Mouse (Mus musculus) gastrocnemius, postnatal 14 days (tissue): ENCODE data around the gene Gm5114. TPM values are rescaled to one million over a fixed set of nuclear protein-coding genes. Genes with fewer than 3 reads are reported as not detected.
"Not testable (repeated sequence)": the region's sequence is repeated elsewhere in the genome, so short reads cannot be mapped to it uniquely, and the experiment has no call there.

Source experiments
- DNase-seq: peaks from one replicate; pipeline ENCODE4 v3.0.0; 2021; ENCODE audit warnings: mixed read lengths
- intact Hi-C: fragments of 180-260 bp; cut with DNase I; formaldehyde crosslinking; loops from one replicate; pipeline ENCODE4 v1.15.1; 2025; ENCODE audit warnings: low total_unique reads
- long read RNA-seq, 2 experiments: library from polyadenylated mRNA; stranded (forward); transcript quantifications; one replicate each; pipeline ENCODE4 v2.0.0; 2021
- microRNA-seq, 2 experiments: library from miRNA; unstranded; fragments of <30 nt; microRNA quantifications; one replicate each; pipeline ENCODE4 v1.2.0; 2021
- total RNA-seq, 2 experiments: library from RNA; stranded (reverse); gene quantifications; 2 replicates each; pipeline ENCODE4 v1.2.3; 2021

Gm5114 gene
- total RNA-seq = not detected
- long read RNA-seq, experiment 1 = 0 reads
- long read RNA-seq, experiment 2 = 0 reads

DNA sequence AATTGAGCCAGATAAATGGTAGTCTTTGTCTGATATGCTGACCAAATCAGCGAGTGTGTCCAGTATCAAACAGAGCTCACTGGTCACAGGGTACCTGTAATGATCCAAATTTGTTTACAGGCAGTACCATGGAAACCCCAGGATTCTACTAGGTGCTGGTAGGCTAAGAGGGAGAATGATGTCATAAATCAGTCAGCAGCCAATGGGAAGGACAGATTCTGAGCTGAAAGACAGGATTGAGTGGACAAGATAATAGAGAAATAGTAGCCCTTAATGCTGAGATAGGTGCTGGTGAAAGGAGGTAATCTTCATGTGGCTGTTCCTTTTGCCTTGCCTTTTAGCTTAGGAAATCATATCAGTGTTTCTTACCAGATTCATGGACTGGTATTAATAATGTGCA, at the start of gene Gm5114:
Gene Gm5114 (minus strand): TSS at position 101 of the 400 bp plus-strand sequence.
- intact Hi-C loops, DNase-seq: not testable (repeated sequence)

DNA sequence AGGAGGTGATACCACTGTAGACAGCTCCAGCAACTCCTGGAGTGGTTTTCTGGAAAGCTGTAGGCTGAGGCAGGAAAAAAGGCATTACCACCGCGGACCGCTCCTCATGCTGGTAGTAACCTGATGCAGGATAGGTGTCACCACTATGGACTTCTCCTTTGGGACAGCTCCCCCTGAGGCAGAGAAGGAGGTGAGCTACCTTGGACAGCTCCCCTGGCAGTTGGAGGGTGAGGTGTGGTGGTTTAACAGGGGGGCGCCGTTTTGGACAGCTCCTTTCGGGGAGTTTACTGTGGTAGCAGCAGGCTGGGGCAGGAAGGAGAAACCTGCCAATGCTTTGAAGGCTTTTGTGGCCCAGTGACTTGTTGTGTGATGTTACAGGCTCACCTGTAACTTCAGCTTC, 42.8 kb upstream of the Gm5114 start:
- intact Hi-C loops = no loop called here
- peak; percentile 9 for DNase-seq

DNA sequence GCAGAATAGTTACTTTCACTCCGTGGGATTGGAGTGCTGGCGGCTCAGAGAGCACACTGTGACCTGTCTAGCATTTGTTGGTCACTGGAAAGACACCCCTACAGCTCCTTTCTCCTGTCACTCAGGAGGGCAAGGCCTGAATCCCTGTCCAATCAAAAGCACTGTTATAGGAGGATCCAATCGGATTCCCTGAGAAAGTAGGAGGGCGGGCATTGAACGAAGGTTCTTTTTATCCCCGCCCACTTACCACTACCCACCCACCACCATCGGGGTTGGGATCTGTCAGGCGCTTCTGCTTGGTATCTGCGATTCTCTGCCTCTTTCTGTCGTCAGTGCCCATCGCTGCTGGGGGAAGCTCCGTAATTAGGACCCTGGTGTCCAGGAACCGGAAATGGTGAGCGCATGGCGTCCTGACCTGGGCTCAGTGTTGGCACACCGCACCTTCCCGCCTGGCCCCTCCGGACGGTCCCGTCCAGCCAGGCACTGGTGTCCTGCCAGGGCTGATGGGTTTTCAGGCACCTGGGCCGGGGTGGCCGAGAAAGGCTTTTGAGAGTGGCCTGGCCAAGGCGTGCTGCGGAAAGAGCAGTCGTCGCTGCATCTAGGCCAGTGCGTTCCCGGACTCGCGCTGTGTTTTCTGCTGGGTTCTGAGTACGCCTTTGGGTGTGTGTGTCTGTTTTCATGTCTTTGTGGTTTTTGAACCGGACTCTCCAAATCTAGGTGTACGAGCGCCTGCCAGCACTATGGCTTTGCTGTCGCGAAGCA, 36.5 kb upstream of the Gm5114 start:
- intact Hi-C loops = no loop called here
- DNase-seq = peak; percentile 69

DNA sequence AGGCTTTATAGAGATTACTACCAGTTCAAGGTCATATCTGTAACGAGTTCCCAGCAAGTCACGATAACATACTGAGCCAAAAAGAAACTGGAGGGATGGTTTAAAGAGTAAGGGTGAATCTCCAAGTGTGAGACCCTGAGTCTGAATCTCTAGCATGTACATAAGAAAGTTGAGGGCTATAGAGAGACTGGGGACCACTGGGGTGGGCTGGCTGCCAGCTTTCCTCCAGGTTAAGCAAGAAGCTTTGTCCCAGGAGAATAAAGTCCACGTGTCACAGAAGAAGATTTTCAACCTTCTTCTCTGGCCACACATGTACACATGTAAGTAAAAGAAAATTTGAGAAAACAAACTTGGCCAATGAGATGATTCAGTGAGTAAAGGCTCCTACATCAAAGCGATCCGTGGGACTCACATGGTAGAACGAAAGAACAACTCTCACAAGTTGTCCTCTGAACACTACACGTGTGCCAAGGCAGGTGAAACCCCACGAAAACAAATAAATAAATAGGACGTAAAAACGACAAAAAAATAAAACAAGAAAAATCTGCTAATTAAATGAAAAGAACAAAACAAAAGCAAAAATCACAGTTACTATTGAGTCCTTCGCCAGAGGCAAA, 35.8 kb upstream of the Gm5114 start:
- no peak for DNase-seq
- intact Hi-C loops = no loop called here

DNA sequence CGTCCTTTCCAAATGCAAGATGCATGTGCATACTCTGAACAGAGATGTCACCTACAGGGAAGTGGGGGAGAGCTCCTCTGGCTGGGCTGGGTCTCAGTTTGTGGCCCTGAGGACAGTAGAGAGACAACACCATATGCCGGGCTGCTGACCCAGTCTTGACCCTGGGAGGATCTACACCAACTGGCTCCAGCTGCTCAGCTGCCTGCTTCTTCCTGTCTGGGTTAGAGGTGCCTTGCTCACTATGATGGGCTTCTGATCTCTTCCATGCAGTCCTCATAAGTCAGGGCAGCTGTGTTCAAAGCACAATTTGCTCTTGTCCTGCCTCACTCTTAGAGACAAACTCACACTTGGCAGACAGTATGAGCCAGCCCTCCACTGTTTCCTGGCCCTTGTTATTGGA, 28.3 kb upstream of the Gm5114 start:
- intact Hi-C loops = no loop called here
- no peak for DNase-seq

DNA sequence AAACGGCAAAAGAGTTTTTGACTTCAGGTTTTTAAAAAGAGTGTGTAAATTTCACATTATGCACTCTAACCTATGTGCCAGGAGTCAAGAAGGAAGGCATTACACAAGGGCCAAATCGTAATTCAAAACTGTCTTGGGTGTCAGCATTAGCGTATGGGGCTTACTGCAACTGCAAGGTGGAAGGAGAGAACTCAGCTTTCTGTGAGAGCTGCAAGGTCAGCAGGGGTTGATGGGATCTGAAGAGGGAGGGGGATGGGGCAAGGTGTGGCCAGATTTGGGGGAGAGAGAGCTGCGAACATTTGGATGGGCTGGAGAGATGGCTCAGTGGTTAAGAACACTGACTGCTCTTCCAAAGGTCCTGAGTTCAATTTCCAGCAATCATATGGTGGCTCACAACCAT, 27.4 kb upstream of the Gm5114 start:
- intact Hi-C loops = no loop called here
- no peak for DNase-seq

Small RNA genes lying within 50 kb of the gene (microRNA-seq; reads per million reads assigned to microRNA genes)
- gene Gm27437 = 0 reads per million in 2 experiments

Other genes with a start within 250 kb of the Gm5114 start
- 1 to 10 TPM in 1 of 2 experiments, under 1 TPM in 1; 1.00 to 1.1 TPM for gene Zfp619, start 104.6 kb upstream of the Gm5114 start, total RNA-seq